Mouse (Mus musculus) olfactory bulb, adult 2 months (tissue): ENCODE data around the gene Abcc4. TPM values are rescaled to one million over a fixed set of nuclear protein-coding genes. Genes with fewer than 3 reads are reported as not detected.

Experiments
- H3K27ac ChIP-seq: fragments of 200-500 bp; 2 replicates; pipeline ENCODE4 v1.5.1; 2012; ENCODE audit warnings: low read depth, low read length; ENCODE audit not compliant: insufficient read depth
- H3K4me1 ChIP-seq: fragments of 200-500 bp; 2 replicates; pipeline ENCODE4 v1.6.1; 2012; ENCODE audit warnings: low read length; ENCODE audit not compliant: control insufficient read depth, insufficient read depth
- H3K4me3 ChIP-seq: fragments of 200-500 bp; 2 replicates; pipeline ENCODE4 v1.5.1; 2012; ENCODE audit warnings: mild to moderate bottlenecking, low read depth, low read length, moderate library complexity; ENCODE audit not compliant: insufficient read depth
- CTCF ChIP-seq: fragments of 200-500 bp; IDR thresholded peaks from 2 replicates; pipeline ENCODE4 v1.5.1; 2012; ENCODE audit warnings: low read depth, mild to moderate bottlenecking, low read length, moderate library complexity; ENCODE audit not compliant: insufficient read depth
- POLR2A ChIP-seq: fragments of 200-500 bp; IDR thresholded peaks from 2 replicates; pipeline ENCODE4 v1.6.1; 2012; ENCODE audit warnings: mild to moderate bottlenecking, low read depth, low read length, moderate library complexity; ENCODE audit not compliant: insufficient read depth
- WGBS: fragments of 180-500 bp; shearing (Covaris S2); methylation state at CpG from one replicate; pipeline ENCODE4 v1.1.7; 2018; 5-methylcytosine and 5-hydroxymethylcytosine counted together
- polyA plus RNA-seq: library from polyadenylated mRNA; stranded (reverse); fragments of >200 nt; gene quantifications from 2 replicates; pipeline ENCODE4 v1.2.4, GENCODE M21; 2012; ENCODE audit warnings: low replicate concordance; ENCODE audit not compliant: missing spikeins, insufficient read depth, insufficient read length

Gene Abcc4
- polyA plus RNA-seq, 1 experiment, result not detected

DNA sequence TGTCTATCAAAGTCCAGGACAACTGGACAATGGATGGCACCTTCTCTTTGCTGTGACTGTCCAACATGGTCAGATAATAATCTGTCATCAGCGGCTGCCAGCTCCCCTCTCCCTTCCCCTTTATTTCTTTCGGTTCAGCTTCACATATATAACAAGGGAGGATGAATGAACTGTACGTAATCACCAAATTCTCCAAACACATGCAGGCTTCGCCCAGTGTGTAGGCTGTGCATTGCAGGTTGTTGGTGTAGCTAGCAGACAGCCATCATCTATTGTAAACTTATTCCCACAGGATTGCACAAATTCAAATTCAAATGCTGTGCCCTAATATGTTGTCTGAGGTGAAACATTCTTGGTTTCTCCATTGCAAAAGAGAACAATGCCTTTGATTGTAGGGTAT, 271.2 kb downstream of the Abcc4 start:
- peaks cover 10% of the 10 kb centered on the region; the same call in 1 of the 2 replicates for H3K4me1 ChIP-seq
- 85% methylated on average over 4 of the region's 4 CpGs for WGBS
- H3K27ac ChIP-seq, result no peak overlapping the region
- TF ChIP-seq CTCF (no peak), POLR2A (no peak)
- H3K4me3 ChIP-seq, result no peak overlapping the region

DNA sequence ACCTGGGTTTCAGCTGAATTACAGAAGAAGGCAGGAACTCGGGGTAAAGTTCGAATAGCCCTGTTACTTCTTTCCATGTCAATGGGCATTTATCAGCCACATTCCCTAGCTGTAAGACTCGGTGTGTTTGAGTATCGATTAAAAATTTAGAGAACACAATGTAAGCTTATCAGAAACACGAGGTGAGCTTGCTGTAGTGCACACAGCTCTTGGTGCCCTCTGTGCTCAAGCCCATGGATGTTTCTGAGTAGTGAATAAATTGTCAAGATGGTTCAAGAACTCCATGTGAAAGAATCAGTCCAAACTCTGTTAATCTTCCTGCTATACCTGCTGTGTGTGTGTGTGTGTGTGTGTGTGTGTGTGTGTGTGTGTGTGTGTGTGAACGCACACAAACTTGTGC, 272.2 kb downstream of the Abcc4 start:
- 74% methylated on average over 6 of the region's 6 CpGs for WGBS
- TF ChIP-seq CTCF (no peak), POLR2A (no peak)

More for the DNA sequence above, 272.2 kb downstream of the Abcc4 start:
- Histone ChIP-seq H3K27ac (no peak overlapping the region), H3K4me3 (no peak overlapping the region), H3K4me1 (peaks cover 10% of the 10 kb centered on the region; the same call in 1 of the 2 replicates)

Other genes with a start within 250 kb of the Abcc4 start
- gene Cldn10, start 81.7 kb upstream of the Abcc4 start, polyA plus RNA-seq, result not detected in 2 replicates
- gene Dzip1, start 219.2 kb upstream of the Abcc4 start, polyA plus RNA-seq, result 283 TPM in 1 of 2 replicates, not detected in the other
- gene Dnajc3, start 231.8 kb upstream of the Abcc4 start, polyA plus RNA-seq, result not detected in 2 replicates